Mouse (Mus musculus) liver, adult 2 months (tissue): ENCODE data around the gene Vamp8.

Source experiments
- CTCF ChIP-seq: fragments of 200-500 bp; IDR thresholded peaks from 2 replicates; pipeline ENCODE4 v1.5.1; 2011; ENCODE audit warnings: low read depth, low read length, control low read depth
- POLR2A ChIP-seq: fragments of 200-500 bp; IDR thresholded peaks from 2 replicates; pipeline ENCODE4 v1.6.1; 2011; ENCODE audit warnings: low read length, control low read depth; ENCODE audit not compliant: insufficient read depth; ENCODE audit errors: extremely low read depth

GRCm38 (mm10) chr6:72382494-72382893, 8.0 kb downstream of the Vamp8 start:
- TF ChIP-seq CTCF (no peak), POLR2A (no peak)
